Mouse (Mus musculus) C2C12 (cell line): ENCODE results near the gene Asic2.

Experiments used
- CEBPB ChIP-seq: IDR thresholded peaks from one replicate; pipeline ENCODE4 v1.6.1; 2011; ENCODE audit warnings: low read depth, mild to moderate bottlenecking, control low read depth, moderate library complexity
- CTCF ChIP-seq: IDR thresholded peaks from one replicate; pipeline ENCODE4 v1.5.1; 2011; ENCODE audit not compliant: control insufficient read depth, insufficient read depth, insufficient read length
- MAX ChIP-seq: IDR thresholded peaks from one replicate; pipeline ENCODE4 v1.6.1; 2011; ENCODE audit warnings: mild to moderate bottlenecking, control low read depth
- MYOD1 ChIP-seq: IDR thresholded peaks from one replicate; pipeline ENCODE4 v1.6.1; 2011; ENCODE audit warnings: low read depth; ENCODE audit not compliant: control insufficient read depth, insufficient read length
- MYOG ChIP-seq: IDR thresholded peaks from one replicate; pipeline ENCODE4 v1.6.1; 2011; ENCODE audit not compliant: control insufficient read depth, insufficient read length; ENCODE audit errors: extremely low read depth
- USF1 ChIP-seq: IDR thresholded peaks from one replicate; pipeline ENCODE4 v1.6.1; 2011; ENCODE audit warnings: low read depth, mild to moderate bottlenecking, control low read depth, moderate library complexity

- TF ChIP-seq MYOD1 (no peak), CTCF (no peak), USF1 (no peak), MAX (no peak), CEBPB (no peak), MYOG (no peak)
These were observed 1105.3 kb downstream of the Asic2 start for GRCm38 (mm10) chr11:80862941-80863340.
